Mouse (Mus musculus) kidney, postnatal 36 days (tissue): ENCODE measurements around the gene P2ry14.
A peak's percentile ranks its signal among the peaks of the same experiment; 100 is the strongest.

Source experiments
- DNase-seq, 2 experiments: peaks; one replicate each; pipeline ENCODE4 v3.0.0; 2021 to 2022; ENCODE audit warnings: mixed read lengths in 2 of 2

The P2ry14 gene

DNA sequence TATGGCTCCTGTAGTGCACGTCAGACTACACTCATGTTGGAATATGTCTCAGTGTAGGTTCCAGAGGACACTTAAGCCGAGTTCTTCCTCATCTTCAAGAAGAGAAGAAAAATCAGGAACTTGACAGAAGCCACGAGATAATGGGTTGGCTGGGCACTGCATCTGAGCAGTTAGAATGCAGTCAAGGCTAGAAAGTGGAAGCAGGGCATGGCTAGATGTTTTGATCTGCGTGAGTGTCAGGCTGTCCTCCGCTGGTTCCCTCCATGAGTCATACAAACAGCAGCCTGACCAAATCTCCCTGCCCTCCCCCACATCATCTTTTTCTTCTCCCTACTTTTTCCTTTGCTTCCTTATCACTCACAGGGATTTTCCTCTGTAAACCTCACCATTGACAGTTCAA is at the start of gene P2ry14:
Gene P2ry14 (minus strand): TSS at position 195 of the 400 bp plus-strand sequence.
- no peak for DNase-seq

DNA sequence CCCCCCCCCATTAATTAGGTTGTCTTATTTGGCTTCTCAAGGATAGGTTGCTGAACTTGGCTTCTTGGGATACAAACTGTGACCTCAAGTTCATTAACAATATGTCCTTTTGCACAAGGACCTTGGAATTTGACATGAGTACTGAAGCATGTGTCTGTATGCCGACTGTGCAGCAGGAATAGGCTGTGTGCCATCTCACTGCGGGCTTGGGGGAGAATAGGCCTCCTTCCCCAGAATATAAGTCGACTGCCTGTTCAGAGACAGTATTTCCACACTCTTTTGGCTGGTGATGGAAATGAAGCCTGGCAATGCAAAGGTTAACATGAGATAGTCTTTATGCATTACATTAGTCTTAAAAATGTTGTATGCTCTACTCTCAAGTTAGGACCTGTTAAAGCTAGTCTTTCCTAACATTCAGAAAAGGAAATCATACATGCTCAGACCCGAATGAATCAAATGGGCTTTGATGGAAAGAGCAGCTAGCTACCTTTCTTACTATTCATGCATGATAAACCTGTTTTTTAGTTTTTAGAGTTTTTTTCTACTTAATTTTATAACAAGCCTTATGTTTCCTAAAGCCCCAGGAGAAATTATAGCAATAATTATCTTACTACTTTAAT is 44.0 kb upstream of the P2ry14 start:
- no peak for DNase-seq

DNA sequence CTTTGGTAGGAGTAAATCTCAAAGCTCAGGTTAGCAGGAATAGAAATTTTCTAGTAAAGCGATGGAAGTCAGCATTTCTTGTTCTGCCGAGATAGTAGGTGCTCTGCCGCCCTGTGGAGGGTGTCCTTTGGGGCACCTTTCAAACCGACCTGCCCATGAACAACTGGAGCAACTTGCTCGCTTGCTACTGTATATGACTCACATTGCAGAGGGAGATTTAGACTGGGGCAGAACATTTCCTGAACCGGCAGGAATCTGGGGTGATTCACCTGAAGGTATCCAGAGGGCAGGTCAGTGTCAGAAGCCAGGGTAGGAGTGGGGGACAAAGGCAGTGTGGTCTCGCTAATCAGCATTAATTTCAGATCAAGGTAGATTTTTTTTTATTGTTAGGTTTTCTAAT is 41.5 kb upstream of the P2ry14 start, which contains the start of gene Gpr87:
Gene Gpr87 (minus strand): TSS at position 167 of the 400 bp plus-strand sequence.
- DNase-seq = no peak

DNA sequence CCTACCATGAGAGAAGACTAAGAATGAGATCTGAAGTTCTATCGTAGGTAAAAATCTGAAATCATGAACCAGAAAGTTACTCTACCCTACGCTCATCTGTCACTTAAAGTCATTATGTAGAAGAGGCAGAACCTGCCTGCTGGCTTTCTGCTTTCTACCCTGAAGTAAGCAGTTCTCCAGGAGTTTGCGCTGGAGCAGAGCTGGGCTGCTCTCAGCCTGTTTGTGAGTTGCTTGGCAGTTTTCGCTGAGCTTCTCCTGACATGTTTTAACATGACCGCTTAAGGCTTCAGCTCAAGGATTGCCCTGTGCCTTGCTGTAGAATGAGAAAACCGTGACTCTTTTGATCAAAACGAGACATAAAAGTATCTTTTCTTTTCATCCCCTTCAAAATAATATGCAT is 40.7 kb upstream of the P2ry14 start:
- no peak for DNase-seq

DNA sequence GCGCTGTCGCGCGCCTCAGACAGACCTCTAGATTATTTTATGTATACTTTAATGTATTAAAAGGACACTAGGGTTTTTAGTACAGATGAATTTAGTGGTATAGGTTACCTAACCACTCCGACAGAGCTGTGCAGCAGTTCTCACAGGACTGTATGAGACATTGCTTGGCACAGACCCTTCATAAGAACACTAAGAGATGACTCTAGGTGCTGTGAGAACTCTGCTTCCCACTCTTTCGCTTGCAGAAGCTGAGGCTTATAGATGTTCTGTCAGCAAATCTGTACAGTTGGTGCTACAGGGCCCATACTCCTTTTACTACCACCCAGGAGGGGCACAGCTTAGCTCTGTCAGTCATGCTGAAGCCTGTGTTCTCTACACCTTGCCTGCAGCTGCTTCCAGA is 38.3 kb upstream of the P2ry14 start:
- no peak for DNase-seq

DNA sequence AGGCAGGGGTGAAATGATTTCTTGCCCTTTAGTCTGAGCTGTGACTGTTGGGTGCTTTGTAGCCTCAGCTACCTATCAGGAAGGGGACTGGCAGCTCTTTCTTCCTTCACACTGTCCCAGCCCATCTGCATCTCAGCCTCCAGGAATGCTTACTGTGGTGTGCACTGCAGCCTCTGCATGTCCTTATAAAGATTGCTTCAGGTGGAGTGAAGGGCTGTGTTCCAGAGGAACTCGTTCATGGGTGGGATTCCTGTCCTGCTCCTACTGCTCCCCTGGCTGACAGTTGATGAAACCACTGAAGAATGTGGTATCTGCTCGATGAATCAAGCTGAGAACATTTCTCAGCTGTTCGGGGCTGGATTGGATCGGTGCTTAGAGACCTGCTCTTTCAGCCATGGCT is 33.9 kb upstream of the P2ry14 start:
- no peak for DNase-seq

DNA sequence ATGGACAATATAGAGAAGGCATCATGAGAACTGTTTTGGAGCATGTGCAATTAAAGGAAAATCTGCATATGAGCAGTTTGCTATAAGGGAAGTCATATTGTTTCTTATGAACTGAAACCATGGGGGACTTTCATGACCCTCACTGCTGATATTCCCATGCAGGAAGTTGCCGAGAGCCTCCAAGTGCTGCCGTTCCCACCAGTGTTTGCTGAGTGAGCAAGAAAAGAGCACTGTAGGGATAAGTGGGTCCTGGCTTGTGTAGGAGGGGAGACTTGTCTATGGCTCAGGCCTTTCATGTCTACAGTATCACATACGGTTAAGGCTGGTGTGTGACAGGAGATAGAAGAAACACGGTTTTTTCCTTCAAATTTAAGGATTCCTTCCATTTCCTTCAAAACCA is 32.2 kb upstream of the P2ry14 start:
- no peak for DNase-seq

DNA sequence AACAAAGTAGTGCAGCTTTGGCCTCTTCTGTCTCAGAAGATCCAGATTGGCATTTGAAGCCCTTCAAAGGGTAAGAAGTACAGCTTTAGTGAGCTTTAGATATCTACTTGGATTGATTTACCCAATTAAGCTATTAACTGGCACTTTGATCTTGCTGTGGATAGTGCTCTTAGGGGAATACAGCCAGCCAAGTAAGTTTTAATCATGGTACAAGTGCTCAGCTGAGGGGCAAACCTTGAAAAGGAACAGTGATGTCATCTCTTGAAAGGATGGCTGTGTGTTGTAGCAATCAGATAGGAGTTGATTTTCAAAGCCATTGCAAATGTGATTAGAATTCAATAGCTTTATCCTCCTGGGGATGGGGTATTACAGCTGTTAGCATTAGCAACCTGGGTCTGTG is 28.7 kb upstream of the P2ry14 start:
- DNase-seq = no peak

DNA sequence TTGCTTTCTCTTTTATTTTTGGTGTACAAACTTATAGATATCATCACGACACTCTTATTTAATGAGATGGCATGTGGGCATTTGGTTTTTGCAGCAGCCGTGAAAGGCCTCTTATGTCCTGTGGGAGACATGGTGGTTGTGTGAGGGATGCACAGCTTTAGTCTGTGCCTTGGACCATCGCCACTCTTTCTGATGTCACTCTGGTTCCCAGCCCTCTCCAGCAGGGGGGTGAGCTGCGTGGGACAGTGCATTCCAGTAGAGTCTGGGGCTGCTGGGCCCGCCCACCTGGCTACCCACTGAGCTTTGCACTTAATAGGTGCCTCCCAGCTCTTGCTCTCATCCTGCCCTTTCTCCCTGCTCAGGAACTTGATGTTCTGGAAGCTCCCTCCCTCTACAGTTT is 27.7 kb upstream of the P2ry14 start:
- no peak for DNase-seq

DNA sequence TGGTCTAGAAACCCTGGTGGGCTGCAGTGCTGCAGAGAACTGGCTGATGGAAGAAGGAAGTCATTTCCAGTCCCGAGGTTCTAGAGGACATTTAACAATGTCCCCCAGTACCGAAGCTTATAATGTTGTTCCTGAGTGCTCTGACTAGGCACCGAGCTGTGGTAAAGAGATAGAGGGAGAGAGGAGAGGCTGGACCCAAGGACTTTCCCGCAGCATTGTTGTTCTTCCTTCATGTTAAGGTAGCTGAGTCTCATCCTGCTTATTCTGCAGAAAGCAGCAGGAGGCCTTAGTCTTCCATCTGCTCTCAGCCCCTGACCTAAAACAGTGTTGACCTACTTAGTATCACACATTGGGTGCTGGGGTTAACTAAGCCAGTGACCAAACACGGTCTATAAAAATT is 23.5 kb upstream of the P2ry14 start:
- no peak for DNase-seq

DNA sequence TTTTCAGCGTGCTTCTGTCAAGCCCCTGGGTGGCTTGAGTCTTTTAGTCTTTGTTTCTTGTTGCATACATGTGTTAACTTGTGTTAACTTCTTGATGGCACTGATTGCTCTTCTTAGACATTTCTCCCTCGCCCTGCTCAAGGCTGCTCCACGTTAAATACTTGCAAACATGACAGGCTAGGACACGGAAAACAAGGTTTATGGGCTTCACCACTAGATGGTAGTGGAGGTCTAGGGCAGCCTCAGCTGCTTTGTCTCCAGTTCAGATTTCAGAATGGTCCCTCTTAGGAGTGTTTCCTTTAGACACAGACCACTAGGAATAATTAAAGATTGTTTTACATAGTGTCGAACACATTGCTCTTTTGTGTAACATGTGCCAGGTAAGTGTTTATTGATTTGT is 21.8 kb upstream of the P2ry14 start:
- peak in 1 of 2 experiments; percentile 53 for DNase-seq

DNA sequence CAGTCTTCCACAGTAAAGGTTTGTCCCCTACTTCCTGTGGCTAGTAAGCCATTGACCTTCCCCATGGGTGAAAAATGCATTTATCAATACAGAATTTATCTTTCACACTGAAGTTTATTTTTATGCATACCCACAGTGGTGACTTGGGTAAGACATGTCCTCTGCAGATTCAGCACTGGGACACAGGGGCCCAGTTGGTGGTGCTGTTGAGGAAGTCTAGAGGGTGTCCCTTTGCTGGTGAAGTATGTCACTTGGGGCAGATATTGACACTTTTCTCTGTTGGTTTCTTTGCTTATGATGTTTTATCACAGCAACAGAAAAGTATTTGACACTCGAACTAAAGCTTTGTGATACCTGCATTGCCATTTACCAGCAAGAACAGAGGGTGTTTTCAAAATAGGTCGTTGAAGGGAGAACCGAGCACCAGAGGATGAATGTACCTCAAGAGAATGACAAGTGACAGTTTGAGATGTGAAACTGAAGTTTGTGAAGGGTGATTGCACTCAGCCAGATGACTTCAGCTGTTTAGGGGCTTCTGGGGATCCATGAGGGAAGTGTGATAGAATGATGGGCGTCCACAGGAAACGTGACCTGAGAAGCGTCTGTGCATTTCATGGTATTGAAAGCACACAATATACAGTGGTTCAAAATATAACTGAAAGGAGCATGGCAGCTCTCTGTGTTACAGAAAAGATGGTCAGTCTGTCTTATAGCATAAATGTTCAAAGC is 21.2 kb upstream of the P2ry14 start:
- DNase-seq = no peak

DNA sequence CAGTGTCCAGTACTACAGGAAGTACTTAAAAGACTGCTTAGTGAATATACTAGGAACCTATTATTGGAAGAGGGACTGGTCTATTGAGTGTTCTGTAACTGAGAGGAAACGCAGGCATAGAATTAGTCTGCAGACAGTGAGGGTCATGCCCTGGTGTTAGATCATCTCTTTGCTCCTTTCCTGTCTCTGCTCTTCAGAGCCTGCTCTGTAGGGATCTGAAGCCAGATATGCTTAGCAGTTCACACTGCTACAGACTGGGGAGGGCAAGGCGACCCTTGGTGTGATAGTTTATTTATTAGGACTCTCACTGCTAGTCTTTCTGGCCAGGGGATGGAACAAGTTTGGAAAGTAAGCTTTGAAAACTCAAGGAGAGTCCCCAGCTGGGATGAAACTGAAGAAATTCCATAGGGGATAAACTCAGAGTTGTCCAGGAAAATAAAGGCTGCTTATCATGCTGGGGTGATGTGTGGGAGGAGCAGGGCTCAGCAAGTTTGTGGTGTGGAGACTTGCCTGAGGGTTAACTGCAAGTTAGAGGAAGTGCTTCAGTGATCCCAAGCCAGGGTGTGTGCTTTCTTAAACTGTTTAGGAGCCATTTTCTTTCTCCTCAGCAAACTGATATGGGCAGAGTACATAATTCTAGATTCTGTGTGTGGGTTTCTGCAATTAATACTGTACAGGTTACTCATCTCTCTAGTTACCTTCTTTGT is 16.7 kb upstream of the P2ry14 start:
- DNase-seq = no peak

DNA sequence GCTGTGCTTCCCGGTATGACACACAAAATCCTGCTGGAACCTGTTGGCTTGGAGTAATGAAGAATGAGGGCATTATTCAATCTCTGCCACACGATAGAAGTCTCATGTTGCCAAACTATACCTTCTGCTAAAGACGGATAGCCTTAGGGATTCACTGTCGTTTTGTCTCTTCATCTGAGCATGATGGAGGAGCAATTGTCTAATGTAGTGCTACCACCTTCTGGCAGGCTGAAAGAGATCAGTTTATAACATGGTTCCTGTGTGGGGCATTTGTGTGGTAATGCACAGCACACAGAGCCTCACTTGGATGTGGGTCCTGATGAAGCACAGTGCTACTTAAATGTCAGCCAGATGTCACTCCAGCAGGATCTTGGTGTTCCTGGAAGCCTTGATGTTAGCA is 15.8 kb upstream of the P2ry14 start:
- no peak for DNase-seq

DNA sequence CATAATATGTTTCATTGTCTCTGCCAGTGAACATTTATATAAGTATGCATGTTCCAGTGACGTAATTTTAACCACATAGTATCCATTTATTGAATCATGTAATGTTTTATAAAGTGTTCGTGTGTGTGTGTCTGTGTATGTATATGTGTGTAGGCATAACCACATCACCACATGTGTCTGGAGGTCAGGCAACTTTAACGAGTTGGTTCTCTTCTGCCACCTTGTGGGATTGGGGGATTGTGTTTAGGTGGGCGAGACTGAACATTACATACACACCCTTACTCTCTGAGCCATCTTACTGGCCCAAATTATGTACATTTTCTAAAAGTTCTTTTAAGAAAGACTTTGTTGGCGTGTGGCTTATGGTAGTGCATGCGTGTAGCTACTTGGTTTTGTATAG is 15.1 kb upstream of the P2ry14 start:
- no peak for DNase-seq

DNA sequence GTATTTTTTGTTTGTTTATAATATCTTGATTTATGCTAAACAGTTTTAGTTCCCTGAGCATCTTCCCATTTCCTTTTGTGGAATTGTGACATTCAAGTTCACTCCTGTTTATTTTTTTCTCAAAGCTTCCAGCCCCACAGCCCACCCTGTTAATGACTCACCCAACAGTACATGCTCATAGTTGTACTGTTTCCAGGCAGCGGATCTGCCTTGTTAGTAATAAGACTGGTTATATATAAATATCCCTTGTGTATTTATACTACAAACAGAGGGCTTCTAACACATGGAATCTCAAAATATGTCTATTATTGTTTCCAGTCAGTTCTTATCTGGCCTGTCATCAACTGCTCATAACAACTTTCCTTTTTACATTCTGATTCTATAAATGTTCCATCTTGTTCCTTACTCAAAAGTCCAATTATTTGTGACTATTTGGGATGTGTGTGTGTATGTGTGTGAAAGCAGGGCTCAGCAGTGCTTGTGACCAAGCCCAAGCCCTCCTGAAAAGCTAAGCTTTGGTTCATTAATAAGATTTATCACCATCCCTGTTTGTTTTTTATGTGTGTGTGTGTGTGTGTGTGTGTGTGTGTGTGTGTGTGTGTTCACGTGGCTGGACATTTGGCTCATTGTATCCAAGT is 14.1 kb upstream of the P2ry14 start:
- no peak for DNase-seq

DNA sequence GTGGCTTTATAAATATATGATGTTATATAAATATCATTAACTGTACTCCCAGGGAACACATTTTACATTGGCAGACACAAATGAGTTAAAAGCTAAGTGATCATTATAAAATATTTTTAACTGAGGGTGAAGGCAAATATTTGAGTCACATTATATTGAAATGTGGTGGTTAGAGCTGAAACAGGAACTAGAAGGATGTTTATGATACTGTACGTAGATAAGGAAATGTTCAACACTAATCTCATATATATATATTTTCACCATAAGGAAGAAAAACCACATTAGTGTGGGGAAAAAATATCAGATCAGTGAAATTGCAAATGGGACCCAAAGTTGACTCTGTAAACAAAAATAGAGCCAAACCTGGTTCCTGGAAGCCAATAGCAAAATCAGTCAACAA is 7.0 kb upstream of the P2ry14 start:
- DNase-seq = no peak

DNA sequence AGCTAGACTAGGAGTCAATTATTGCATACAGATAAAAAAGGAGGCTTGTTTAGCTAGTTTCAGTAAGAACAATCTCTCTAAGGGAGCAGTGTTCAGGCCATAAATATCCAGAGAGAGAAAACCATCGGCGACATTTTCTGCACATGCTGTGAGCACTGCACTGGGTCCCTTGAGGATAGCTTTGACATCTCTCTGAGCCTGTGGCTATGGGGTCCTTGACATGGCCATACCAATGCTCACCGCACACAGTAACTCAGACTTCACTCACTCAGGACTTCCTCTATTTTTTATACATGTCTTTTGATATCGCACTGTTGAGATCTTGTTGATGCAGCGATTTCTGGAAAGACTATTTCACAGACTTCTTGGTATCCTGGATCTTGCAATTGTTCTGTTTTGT is 3.6 kb upstream of the P2ry14 start:
- no peak for DNase-seq

DNA sequence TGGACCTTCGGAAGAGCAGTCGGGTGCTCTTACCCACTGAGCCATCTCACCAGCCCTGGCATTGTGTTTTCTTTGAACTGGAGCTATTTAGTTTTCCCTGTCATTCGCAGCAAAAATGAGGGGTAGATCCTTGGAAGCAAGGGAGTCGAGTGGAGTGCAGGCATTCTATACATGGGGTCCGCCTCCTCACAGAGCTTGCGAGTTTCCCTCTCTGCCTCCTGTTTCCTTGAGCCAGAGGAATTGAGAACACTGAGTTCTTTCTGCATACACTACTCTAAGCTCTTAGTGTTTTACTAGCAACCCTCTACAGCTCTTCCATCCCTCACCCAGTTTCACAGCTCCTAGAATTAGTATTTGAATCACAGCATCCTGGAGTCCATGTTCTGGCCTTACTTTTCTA is 2.0 kb upstream of the P2ry14 start:
- DNase-seq = no peak

DNA sequence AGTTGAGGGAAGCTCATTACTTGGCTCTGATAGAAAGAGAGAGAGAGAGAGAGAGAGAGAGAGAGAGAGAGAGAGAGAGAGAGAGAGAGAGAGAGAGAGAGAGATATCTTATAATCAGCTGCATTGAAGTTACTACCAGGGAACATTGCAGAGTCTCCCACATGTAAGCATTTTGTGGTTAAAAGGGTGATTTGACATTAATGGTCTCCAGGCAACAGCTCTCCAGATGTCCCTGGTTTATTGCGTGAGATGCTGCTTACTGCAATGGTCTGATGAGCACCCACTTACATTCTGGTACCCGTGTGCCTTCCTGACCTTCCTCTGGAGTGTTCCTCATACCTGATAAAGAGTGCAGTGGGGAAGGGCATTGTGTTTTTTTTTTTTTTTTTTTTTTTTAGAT is 1.5 kb upstream of the P2ry14 start:
- DNase-seq = no peak

DNA sequence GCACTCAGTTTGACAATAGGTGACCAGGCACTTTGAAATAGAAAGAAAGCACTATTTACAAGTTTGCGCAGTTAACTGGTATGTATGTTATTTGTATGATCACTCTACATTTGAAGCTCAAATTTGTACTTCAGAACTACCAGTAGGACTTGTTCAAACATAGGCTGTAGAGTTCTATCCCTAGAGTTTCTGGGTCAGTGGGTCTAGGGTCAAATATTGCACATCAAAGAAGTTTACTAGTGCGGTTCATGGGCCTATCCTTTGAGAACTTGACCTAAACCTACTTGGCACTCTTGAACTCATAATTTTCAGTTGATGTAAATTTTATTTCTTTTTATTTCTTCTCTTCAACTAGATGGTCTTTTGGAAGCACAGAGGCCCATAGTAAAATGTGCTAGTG is 2.8 kb downstream of the P2ry14 start:
- DNase-seq = no peak

DNA sequence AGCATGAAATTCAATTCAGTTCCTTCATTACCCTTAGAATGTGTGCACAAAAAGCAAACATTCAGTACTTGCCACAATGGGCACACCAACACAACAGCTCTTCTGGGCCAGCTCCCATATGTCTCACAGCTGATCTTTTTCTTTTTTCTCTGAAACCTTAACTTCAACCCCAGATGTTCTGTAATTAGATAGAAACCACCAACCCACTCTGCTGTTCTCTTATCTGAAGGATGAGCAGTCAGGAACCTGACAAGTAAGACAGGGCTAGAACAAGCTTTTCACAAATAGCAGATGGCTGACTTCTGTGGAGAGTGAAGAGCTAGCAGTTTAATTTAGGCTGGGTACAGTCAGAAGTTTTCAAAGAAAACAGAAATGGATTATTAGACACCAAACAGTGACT is 3.8 kb downstream of the P2ry14 start:
- no peak for DNase-seq

DNA sequence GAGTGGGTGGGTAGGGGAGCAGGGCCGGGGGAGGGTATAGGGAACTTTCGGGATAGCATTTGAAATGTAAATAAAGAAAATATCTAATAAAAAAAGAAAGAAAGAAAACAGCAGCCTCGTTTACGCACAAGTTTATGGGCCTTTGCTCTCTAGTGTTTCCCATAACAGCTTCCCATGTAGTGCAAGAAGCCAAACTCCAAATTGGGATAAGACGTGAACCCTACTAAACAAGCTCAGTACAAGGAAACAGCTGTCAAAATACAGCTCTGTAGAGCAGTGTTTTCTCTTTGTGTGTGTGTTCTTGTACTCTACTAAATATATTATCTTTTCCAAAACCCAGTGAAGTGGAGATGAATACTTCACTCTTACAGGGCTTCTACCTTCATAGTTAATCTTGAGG is 8.2 kb downstream of the P2ry14 start:
- peak in 1 of 2 experiments; percentile 14 for DNase-seq
